Mouse (Mus musculus): Measurements from ENCODE around the gene Gfra4. TPM values are rescaled to one million over a fixed set of nuclear protein-coding genes. Genes with fewer than 3 reads are reported as not detected.
"Not testable (repeated sequence)": the region's sequence is repeated elsewhere in the genome, so short reads cannot be mapped to it uniquely, and the experiment has no call there.

Gfra4 gene
- polyA plus RNA-seq, 1 experiment: 9.6 TPM

DNA sequence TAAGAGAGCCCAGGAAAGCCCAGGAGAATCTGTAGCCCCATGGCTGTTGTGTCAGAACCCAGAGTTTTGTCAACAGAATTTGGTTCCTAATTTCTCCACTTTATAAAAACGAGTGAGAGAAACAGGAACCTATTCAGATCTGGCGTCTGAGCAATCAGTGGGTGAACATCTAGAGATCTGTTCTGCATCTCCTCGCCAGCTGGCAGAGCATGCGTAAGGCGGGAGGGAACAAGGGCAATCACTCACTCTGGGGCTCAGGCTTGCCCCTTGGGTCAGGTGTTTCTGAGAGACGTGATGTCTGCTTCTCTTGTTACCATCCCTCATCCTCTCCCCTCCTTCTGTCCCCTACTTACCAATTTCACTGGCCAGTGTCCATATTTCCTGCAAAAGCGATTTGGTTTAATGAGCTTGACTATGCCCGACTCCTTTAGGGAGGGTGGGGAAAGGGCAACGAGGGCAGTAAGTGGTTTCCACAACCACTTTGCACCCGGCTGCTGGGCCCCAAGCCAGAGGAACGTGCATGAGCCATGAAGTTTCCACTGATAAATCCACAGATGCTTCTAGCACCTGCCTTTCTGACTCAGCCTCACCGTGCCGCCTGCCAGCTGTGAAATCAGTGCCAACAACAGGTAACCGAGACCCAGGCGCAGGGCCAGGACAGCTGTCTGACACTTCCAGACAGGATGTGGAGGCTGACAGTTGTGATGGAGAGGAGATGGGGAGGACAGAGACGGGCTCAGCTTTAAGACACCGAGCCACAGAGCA, 5.5 kb downstream of the Gfra4 start:
- H3K27ac ChIP-seq (replicated peaks; ENCODE audit: low read depth, low read length): no peak overlapping the region
- peaks cover 4% of the 10 kb centered on the region; the same call in 1 of the 2 replicates for H3K4me1 ChIP-seq (ENCODE audit: control insufficient read depth, insufficient read depth, insufficient read length, low read length)
- H3K4me3 ChIP-seq (ENCODE audit: insufficient read depth, low read depth, low read length): no peak overlapping the region

DNA sequence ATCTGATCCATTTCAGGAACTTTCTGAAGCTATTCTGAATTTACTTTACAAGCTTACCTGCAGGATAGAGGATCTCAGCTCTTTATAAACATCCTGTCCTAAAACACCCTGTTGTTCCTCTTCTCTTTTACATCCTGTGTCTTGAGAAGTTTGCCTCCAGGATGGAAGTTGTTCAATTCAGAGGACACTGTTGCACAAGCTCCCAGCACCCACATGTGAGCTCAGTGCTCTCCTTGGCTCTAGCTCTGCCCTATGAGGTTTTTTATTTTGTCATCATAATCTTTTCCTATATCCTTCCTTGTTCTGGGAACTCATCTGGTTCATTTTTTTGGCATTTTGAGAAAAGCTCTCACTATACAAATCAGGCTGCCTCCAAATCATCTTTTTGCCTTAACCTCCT, 6.1 kb downstream of the Gfra4 start:
- no peak overlapping the region for H3K4me3 ChIP-seq (ENCODE audit: insufficient read depth, low read depth, low read length)
- H3K27ac ChIP-seq (replicated peaks; ENCODE audit: low read depth, low read length): no peak overlapping the region
- H3K4me1 ChIP-seq (ENCODE audit: control insufficient read depth, insufficient read depth, insufficient read length, low read length): peaks cover 4% of the 10 kb centered on the region; the same call in 1 of the 2 replicates

DNA sequence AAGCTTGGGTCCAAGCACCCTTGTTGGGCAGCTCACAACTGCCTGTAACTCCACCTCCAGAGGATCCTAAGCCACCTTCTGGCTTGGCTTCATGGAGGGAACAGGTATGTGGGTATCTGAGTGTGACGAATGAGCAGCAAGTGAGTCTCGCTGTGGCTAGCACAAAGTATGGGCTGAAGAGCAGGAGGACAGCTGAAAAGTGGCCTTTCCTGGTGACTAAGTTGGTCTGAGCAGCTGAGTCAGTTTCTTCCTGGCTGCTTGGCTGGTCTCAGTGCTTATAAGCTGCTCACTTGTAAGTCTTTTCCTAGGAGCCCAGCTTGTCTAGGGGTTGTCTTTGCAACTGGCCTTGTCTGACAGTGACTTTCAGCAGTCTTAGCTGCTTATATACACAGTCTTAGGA, 6.5 kb downstream of the Gfra4 start:
- Histone ChIP-seq H3K4me1 (ENCODE audit: control insufficient read depth, insufficient read depth, insufficient read length, low read length) (peaks cover 4% of the 10 kb centered on the region; the same call in 1 of the 2 replicates), H3K4me3 (ENCODE audit: insufficient read depth, low read depth, low read length) (no peak overlapping the region), H3K27ac (replicated peaks; ENCODE audit: low read depth, low read length) (no peak overlapping the region)

DNA sequence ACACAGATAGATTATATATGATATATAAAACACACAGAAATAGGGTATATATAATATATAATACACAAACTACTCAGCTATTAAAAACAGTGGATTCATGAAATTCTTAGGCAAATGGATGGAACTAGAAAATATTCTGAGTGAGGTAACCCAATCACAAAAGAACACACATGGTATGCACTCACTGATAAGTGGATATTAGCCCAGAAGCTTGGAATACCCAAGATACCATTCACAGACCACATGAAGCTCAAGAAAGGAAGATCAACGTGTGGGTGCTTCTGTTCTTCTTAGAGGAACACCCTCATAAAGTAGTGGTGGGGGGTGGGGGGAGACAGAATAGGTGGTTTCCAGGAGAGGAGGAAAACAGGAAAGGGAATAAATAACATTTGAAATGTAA, 11.5 kb downstream of the Gfra4 start:
- H3K4me1 ChIP-seq (ENCODE audit: control insufficient read depth, insufficient read depth, insufficient read length, low read length); H3K27ac ChIP-seq (replicated peaks; ENCODE audit: low read depth, low read length); H3K4me3 ChIP-seq (ENCODE audit: insufficient read depth, low read depth, low read length): not testable (repeated sequence)

DNA sequence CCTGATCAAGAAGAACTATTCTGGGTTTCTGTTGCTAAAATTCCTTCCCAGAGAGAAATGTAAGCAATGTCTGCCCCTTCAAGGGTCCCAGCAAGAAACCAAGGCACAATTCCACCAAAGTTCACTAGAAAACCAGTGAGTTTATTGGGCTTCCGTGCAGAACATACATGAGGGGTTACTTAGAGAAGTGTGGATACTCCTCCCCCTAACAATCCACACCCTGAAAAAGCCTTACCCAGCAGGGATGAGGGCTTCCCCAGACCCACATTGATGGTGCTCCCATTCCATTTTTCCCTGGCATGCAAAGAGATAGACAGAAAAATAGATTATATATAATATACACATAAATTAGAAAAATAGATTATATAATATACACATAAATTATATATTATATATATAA, 11.9 kb downstream of the Gfra4 start:
- peaks cover 8% of the 10 kb centered on the region; the same call in 1 of the 2 replicates for H3K4me1 ChIP-seq (ENCODE audit: control insufficient read depth, insufficient read depth, insufficient read length, low read length)
- no peak overlapping the region for H3K27ac ChIP-seq (replicated peaks; ENCODE audit: low read depth, low read length)
- H3K4me3 ChIP-seq (ENCODE audit: insufficient read depth, low read depth, low read length): no peak overlapping the region

DNA sequence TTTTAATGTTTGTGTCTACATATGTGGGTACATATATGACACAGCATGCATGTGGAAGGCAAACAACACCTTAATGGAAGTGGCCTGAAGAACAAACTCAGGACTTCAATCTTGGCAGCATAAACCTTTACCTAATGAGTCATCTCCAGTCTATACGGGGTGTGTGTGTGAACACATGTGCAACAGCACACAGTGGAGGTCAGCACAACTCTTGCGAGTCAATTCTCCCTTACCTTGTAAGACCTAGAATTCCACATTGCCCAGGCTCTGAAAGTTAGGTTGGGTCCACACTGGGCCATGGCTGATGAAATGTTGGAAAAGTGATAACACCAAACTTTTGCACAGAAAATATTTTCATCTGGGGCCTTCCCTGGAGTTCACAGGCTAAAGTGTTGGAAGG, 12.3 kb downstream of the Gfra4 start:
- no peak overlapping the region for H3K4me3 ChIP-seq (ENCODE audit: insufficient read depth, low read depth, low read length)
- peaks cover 8% of the 10 kb centered on the region; the same call in 1 of the 2 replicates for H3K4me1 ChIP-seq (ENCODE audit: control insufficient read depth, insufficient read depth, insufficient read length, low read length)
- H3K27ac ChIP-seq (replicated peaks; ENCODE audit: low read depth, low read length): no peak overlapping the region

DNA sequence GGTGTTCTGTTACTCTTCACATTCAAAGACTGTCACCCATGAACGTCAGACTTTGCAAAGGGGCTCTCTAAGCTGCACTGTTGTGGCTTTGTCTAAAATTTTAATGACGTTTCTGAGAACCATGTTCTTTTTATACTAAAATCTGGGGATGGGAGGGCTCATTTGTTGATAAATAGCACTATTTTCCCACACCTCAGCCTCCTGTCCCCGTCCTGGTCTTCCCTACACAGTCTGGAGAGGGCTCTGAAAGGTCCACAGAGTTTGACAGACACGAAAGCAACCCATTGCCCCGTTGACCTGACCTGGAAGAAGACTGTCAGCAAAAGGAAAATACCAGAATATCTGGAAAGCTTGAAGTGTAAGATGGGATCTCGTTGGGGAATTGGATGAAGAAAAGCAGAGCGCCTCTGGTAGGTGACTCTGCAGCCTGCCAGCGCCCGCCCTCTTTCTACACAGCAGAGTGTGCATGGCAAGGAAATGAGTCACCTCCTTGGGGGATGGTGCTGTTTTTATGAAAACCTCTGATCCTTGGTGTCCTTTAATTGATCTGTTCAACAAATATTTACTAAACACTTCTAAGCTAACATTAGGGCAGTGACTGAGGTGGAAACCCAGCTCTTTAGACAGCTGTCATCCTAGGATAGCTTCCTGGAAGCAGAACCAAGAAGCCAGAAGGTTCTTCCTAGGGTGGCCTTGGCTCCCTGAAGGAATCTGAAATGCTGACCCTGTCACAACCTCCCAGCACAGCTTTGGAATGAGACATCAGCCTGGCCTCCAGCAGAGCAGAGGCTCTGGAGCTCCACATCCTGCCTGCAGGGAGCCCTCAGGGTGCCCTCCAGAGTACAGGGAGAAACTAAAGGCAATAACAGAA, 13.6 kb downstream of the Gfra4 start:
- Histone ChIP-seq H3K4me3 (ENCODE audit: insufficient read depth, low read depth, low read length) (no peak overlapping the region), H3K4me1 (ENCODE audit: control insufficient read depth, insufficient read depth, insufficient read length, low read length) (peaks cover 8% of the 10 kb centered on the region; the same call in 1 of the 2 replicates), H3K27ac (replicated peaks; ENCODE audit: low read depth, low read length) (peak overlapping the region; percentile 56; the same call in 1 of the 2 replicates)

DNA sequence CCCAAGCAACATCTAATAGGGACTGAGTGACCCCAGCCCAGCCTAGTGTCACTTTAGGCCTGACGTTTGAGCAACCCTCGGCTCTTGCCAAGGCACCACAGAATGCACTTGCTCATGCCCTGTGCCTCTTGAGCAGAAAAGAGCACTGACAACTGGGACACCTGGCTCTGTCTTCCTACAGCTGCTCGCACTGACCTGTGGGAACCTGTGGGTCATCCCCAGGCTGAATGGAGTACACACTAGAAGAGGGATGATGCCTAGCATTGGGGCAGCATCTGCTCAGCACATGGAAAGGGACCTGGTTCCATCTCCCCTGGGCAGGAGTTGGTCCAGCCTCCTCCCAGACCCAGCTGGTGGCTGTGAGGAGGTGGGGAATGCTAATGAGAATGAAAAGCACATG, 15.9 kb downstream of the Gfra4 start:
- Histone ChIP-seq H3K27ac (replicated peaks; ENCODE audit: low read depth, low read length) (no peak overlapping the region), H3K4me1 (ENCODE audit: control insufficient read depth, insufficient read depth, insufficient read length, low read length) (peaks cover 8% of the 10 kb centered on the region; the same call in 1 of the 2 replicates), H3K4me3 (ENCODE audit: insufficient read depth, low read depth, low read length) (no peak overlapping the region)

DNA sequence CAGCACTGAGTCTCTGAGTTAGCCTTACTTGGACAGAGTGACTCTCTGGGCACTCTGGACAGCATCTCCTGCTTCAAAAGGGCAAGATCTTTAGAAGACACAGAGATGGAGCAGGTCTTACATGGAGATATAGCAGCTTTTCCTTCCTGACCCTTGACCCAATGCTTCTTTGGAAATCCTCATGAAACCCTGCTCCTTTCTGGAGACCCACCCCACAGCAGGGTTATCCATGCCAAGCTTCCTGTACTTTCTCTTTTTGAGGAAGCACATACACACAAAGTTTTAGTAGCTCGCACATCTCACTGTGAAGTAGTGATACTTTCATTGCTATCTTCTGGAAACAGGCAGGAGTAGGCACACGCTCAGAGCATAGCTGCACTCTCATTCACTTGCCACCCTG, 17.7 kb downstream of the Gfra4 start:
- no peak overlapping the region for H3K4me3 ChIP-seq (ENCODE audit: insufficient read depth, low read depth, low read length)
- H3K27ac ChIP-seq (replicated peaks; ENCODE audit: low read depth, low read length): no peak overlapping the region
- peaks cover 6% of the 10 kb centered on the region; the same call in 1 of the 2 replicates for H3K4me1 ChIP-seq (ENCODE audit: control insufficient read depth, insufficient read depth, insufficient read length, low read length)

DNA sequence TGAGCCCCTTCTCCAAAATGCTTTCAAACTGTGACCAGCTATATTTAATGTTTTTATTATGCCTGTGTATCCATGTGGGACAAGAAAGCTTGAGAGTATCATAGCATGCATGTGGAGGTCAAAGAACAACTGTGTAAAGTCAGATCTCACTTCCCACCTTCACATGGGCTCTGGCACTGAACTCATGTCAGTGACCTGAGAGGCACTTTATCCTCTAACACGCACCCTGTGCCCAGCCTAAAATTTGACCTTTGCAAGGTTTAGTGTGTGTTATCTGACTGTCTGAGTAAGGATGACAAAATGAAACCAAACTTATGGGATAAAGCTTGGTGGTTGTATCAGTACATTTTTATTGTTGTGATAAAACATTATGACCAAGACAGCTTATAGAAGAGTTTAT, 32.3 kb downstream of the Gfra4 start:
- Histone ChIP-seq H3K4me1 (ENCODE audit: control insufficient read depth, insufficient read depth, insufficient read length, low read length) (peaks cover 5% of the 10 kb centered on the region; the same call in 1 of the 2 replicates), H3K27ac (replicated peaks; ENCODE audit: low read depth, low read length) (peak overlapping the region; percentile 54; the same call in 1 of the 2 replicates)

DNA sequence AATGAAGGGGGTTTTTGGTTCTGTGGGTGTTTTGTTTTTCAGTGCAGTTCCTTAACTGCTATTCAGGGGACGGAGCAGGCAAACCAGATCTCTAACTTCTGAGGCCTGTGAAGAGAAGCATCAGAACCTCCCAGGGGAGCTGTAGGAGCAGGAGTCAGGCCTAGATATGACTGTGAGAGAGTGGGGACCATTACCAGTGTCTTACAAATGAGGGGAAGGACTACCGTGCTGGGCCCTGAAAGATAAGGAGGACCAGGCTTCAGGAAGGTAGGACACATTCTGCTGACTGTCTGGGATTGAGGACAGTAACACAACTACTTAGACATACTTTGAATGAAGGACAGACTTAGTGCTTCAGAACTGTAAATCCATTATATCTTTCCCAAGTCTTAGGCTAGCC, 33.8 kb downstream of the Gfra4 start:
- peaks cover 5% of the 10 kb centered on the region; the same call in 1 of the 2 replicates for H3K4me1 ChIP-seq (ENCODE audit: control insufficient read depth, insufficient read depth, insufficient read length, low read length)
- no peak overlapping the region for H3K4me3 ChIP-seq (ENCODE audit: insufficient read depth, low read depth, low read length)
- no peak overlapping the region for H3K27ac ChIP-seq (replicated peaks; ENCODE audit: low read depth, low read length)

More for the DNA sequence above, 32.3 kb downstream of the Gfra4 start:
- H3K4me3 ChIP-seq (ENCODE audit: insufficient read depth, low read depth, low read length): no peak overlapping the region

DNA sequence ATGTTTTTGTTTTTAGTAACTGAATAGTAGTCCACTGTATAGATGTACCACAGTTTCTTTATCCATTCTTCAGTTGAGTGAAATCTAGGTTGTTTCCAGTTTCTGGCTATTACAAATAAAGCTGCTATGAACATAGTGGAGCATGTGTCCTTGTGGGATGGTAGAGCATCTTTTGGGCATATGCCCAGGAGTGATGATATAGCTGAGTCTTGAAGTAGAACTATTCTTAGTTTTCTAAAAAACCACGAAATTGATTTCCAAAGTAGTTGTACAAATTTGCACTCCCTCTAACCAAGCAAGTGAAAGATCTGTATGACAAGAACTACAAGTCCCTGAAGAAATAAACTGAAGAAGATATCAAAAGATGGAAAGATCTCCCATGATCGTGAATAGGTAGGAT, 50.1 kb downstream of the Gfra4 start:
- Histone ChIP-seq H3K4me1 (ENCODE audit: control insufficient read depth, insufficient read depth, insufficient read length, low read length) (no peaks in the 10 kb centered on the region), H3K27ac (replicated peaks; ENCODE audit: low read depth, low read length) (no peak overlapping the region), H3K4me3 (ENCODE audit: insufficient read depth, low read depth, low read length) (no peak overlapping the region)

Other genes with a start within 250 kb of the Gfra4 start
- 62.1 and 105 TPM in 2 replicates for gene 4930402H24Rik, start 136.7 kb downstream of the Gfra4 start, polyA plus RNA-seq (2012; ENCODE audit: insufficient read depth, insufficient read length, missing spikeins)
- gene Atrn, start 136.6 kb downstream of the Gfra4 start, polyA plus RNA-seq (2012; ENCODE audit: insufficient read depth, insufficient read length, missing spikeins): 9.0 and 9.7 TPM in 2 replicates
- gene Adam33, start 20.7 kb upstream of the Gfra4 start, polyA plus RNA-seq (2012; ENCODE audit: insufficient read depth, insufficient read length, missing spikeins): 1.3 and 2.3 TPM in 2 replicates
- gene Siglec1, start 43.7 kb upstream of the Gfra4 start, polyA plus RNA-seq (2012; ENCODE audit: insufficient read depth, insufficient read length, missing spikeins): 1.0 and 1.2 TPM in 2 replicates
- 7.0 and 9.6 TPM in 2 replicates for gene Hspa12b, start 84.2 kb upstream of the Gfra4 start, polyA plus RNA-seq (2012; ENCODE audit: insufficient read depth, insufficient read length, missing spikeins)
- gene Gm11037, start 90.4 kb upstream of the Gfra4 start, polyA plus RNA-seq (2012; ENCODE audit: insufficient read depth, insufficient read length, missing spikeins): not detected in 2 replicates
- 426 and 428 TPM in 2 replicates for gene 1700037H04Rik, start 117.0 kb upstream of the Gfra4 start, polyA plus RNA-seq (2012; ENCODE audit: insufficient read depth, insufficient read length, missing spikeins)
- gene Cenpb, start 137.0 kb upstream of the Gfra4 start, polyA plus RNA-seq (2012; ENCODE audit: insufficient read depth, insufficient read length, missing spikeins): 78.2 and 99.0 TPM in 2 replicates
- gene Cdc25b, start 143.9 kb upstream of the Gfra4 start, polyA plus RNA-seq (2012; ENCODE audit: insufficient read depth, insufficient read length, missing spikeins): 2.4 and 2.5 TPM in 2 replicates
- gene Spef1, start 144.2 kb upstream of the Gfra4 start, polyA plus RNA-seq (2012; ENCODE audit: insufficient read depth, insufficient read length, missing spikeins): 5.3 and 9.2 TPM in 2 replicates
- gene Ap5s1, start 164.0 kb upstream of the Gfra4 start, polyA plus RNA-seq (2012; ENCODE audit: insufficient read depth, insufficient read length, missing spikeins): 15.9 and 26.0 TPM in 2 replicates
- 57.1 and 83.3 TPM in 2 replicates for gene Mavs, start 191.0 kb upstream of the Gfra4 start, polyA plus RNA-seq (2012; ENCODE audit: insufficient read depth, insufficient read length, missing spikeins)
- gene Pank2, start 219.4 kb upstream of the Gfra4 start, polyA plus RNA-seq (2012; ENCODE audit: insufficient read depth, insufficient read length, missing spikeins): 23.4 and 38.5 TPM in 2 replicates

Data from brown adipose tissue, adult 24 weeks (tissue).